Mouse (Mus musculus) heart, adult 2 months (tissue): ENCODE results near the gene March8.

Experiments
- CTCF ChIP-seq: fragments of 200-600 bp; IDR thresholded peaks from 2 replicates; pipeline ENCODE4 v1.8.1; 2022; ENCODE audit warnings: antibody characterized with exemption, mild to moderate bottlenecking, moderate library complexity
- EP300 ChIP-seq: fragments of 200-500 bp; IDR thresholded peaks from 2 replicates; pipeline ENCODE4 v1.6.1; 2011; ENCODE audit warnings: low read depth, low read length, control low read depth; ENCODE audit not compliant: insufficient read depth
- POLR2A ChIP-seq: fragments of 200-500 bp; IDR thresholded peaks from 2 replicates; pipeline ENCODE4 v1.6.1; 2011; ENCODE audit warnings: mild to moderate bottlenecking, low read depth, low read length, control low read depth; ENCODE audit not compliant: insufficient read depth

GRCm38 (mm10) chr6:116428282-116428681, 90.5 kb downstream of the March8 start:
- no peak for TF ChIP-seq EP300
- TF ChIP-seq CTCF: peak; percentile 66
- TF ChIP-seq POLR2A: no peak
